Mouse (Mus musculus) intestine, embryonic 16.5 days (tissue): Measurements from ENCODE around the gene Fstl4. TPM values are rescaled to one million over a fixed set of nuclear protein-coding genes. Genes with fewer than 3 reads are reported as not detected.

ENCODE experiments used
- ATAC-seq: fragments of 200-750 bp; cut with Nextera tagmentation; 2 replicates; pipeline ENCODE4 v1.8.0; 2017; ENCODE audit warnings: moderate TSS enrichment, moderate library complexity
- H3K27ac ChIP-seq: fragments of 300-500 bp; sonication (generic); 2 replicates; pipeline ENCODE4 v1.5.1; 2014; ENCODE audit warnings: mild to moderate bottlenecking, low read length
- H3K27me3 ChIP-seq: fragments of 300-500 bp; sonication (generic); replicated peaks from 2 replicates; pipeline ENCODE4 v1.6.1; 2014; ENCODE audit warnings: low read length, control low read depth, mixed read lengths; ENCODE audit not compliant: control insufficient read depth, insufficient read depth
- H3K36me3 ChIP-seq: fragments of 300-500 bp; sonication (generic); 2 replicates; pipeline ENCODE4 v1.6.1; 2014; ENCODE audit warnings: low read length, control low read depth; ENCODE audit not compliant: control insufficient read depth, insufficient read depth
- H3K4me1 ChIP-seq: fragments of 300-500 bp; sonication (generic); 2 replicates; pipeline ENCODE4 v1.6.1; 2014; ENCODE audit warnings: low read length, control low read depth, mixed read lengths; ENCODE audit not compliant: control insufficient read depth, insufficient read depth
- H3K4me2 ChIP-seq: fragments of 300-500 bp; sonication (generic); 2 replicates; pipeline ENCODE4 v1.6.1; 2014; ENCODE audit warnings: low read depth, low read length, control low read depth
- H3K4me3 ChIP-seq: fragments of 300-500 bp; sonication (generic); 2 replicates; pipeline ENCODE4 v1.5.1; 2014; ENCODE audit warnings: mild to moderate bottlenecking, low read length
- H3K9ac ChIP-seq: fragments of 300-500 bp; sonication (generic); 2 replicates; pipeline ENCODE4 v1.6.1; 2014; ENCODE audit warnings: low read depth, low read length
- H3K9me3 ChIP-seq: fragments of 300-500 bp; sonication (generic); 2 replicates; pipeline ENCODE4 v1.6.1; 2016; ENCODE audit warnings: low read length, control low read depth; ENCODE audit not compliant: control insufficient read depth
- WGBS: fragments of 180-500 bp; shearing (Covaris S2); extraction: QIAGEN DNeasy Blood & Tissue Kit; methylation state at CpG from one replicate; pipeline ENCODE4 v1.1.7; 2014; 5-methylcytosine and 5-hydroxymethylcytosine counted together
- polyA plus RNA-seq: library from polyadenylated mRNA; unstranded; fragments of >200 nt; fragmentation: Nextera tagmentation; extraction: Ambion mirVana; gene quantifications from 2 replicates; pipeline ENCODE4 v1.2.1, GENCODE M21; 2015

Fstl4 gene
- polyA plus RNA-seq, 1 experiment from 2014 or later = 6.1 TPM

GRCm38 (mm10) chr11:53137381-53137780 is 372.9 kb downstream of the Fstl4 start:
- H3K9me3 ChIP-seq = no peaks in the 10 kb centered on the region
- H3K36me3 ChIP-seq = no peaks in the 10 kb centered on the region
- H3K9ac ChIP-seq = no peak overlapping the region
- 68% methylated on average over 8 of the region's 8 CpGs for WGBS
- no peak overlapping the region for H3K27ac ChIP-seq
- no peak overlapping the region for H3K4me3 ChIP-seq
- no peak for ATAC-seq
- H3K4me1 ChIP-seq = peaks cover 8% of the 10 kb centered on the region; the same call in 1 of the 2 replicates
- H3K27me3 ChIP-seq = no peaks in the 10 kb centered on the region
- no peak overlapping the region for H3K4me2 ChIP-seq

GRCm38 (mm10) chr11:53138212-53138611 is 373.8 kb downstream of the Fstl4 start:
- ATAC-seq = no peak
- Histone ChIP-seq H3K9me3 (no peaks in the 10 kb centered on the region), H3K27me3 (no peaks in the 10 kb centered on the region), H3K4me1 (peaks cover 4% of the 10 kb centered on the region; the same call in 1 of the 2 replicates), H3K27ac (no peak overlapping the region), H3K9ac (no peak overlapping the region), H3K4me3 (no peak overlapping the region), H3K36me3 (no peaks in the 10 kb centered on the region), H3K4me2 (no peak overlapping the region)
- 82% methylated on average over 6 of the region's 6 CpGs for WGBS

GRCm38 (mm10) chr11:53139666-53140065 is 375.2 kb downstream of the Fstl4 start:
- WGBS = 85% methylated on average over 3 of the region's 3 CpGs
- peak; percentile 29 for ATAC-seq
- no peak overlapping the region for H3K27ac ChIP-seq
- peaks cover 4% of the 10 kb centered on the region; the same call in 1 of the 2 replicates for H3K4me1 ChIP-seq
- no peak overlapping the region for H3K4me3 ChIP-seq
- H3K27me3 ChIP-seq = no peaks in the 10 kb centered on the region
- no peak overlapping the region for H3K9ac ChIP-seq
- H3K9me3 ChIP-seq = no peaks in the 10 kb centered on the region
- H3K36me3 ChIP-seq = no peaks in the 10 kb centered on the region
- no peak overlapping the region for H3K4me2 ChIP-seq

- no peaks in the 10 kb centered on the region for H3K27me3 ChIP-seq
- H3K4me1 ChIP-seq = peaks cover 4% of the 10 kb centered on the region; the same call in 1 of the 2 replicates
- WGBS = 72% methylated on average over 8 of the region's 8 CpGs
- H3K36me3 ChIP-seq = no peaks in the 10 kb centered on the region
- no peak overlapping the region for H3K9ac ChIP-seq
- ATAC-seq = peak; percentile 71
- H3K4me2 ChIP-seq = no peak overlapping the region
- no peaks in the 10 kb centered on the region for H3K9me3 ChIP-seq
- no peak overlapping the region for H3K4me3 ChIP-seq
- no peak overlapping the region for H3K27ac ChIP-seq
These were observed 375.8 kb downstream of the Fstl4 start for GRCm38 (mm10) chr11:53140196-53140595.

- WGBS = 68% methylated on average over 10 of the region's 10 CpGs
These were observed 376.4 kb downstream of the Fstl4 start for GRCm38 (mm10) chr11:53140722-53141400.

GRCm38 (mm10) chr11:53143522-53143921 is 379.1 kb downstream of the Fstl4 start:
- WGBS = 49% methylated on average over 5 of the region's 5 CpGs
- no peak overlapping the region for H3K27ac ChIP-seq
- H3K9ac ChIP-seq = no peak overlapping the region
- no peaks in the 10 kb centered on the region for H3K27me3 ChIP-seq
- H3K4me3 ChIP-seq = no peak overlapping the region
- peak; percentile 58 for ATAC-seq
- H3K4me2 ChIP-seq = no peak overlapping the region
- H3K4me1 ChIP-seq = peaks cover 4% of the 10 kb centered on the region; the same call in 1 of the 2 replicates
- no peaks in the 10 kb centered on the region for H3K36me3 ChIP-seq
- H3K9me3 ChIP-seq = no peaks in the 10 kb centered on the region

More at GRCm38 (mm10) chr11:53140722-53141400, 376.4 kb downstream of the Fstl4 start:
- no peak overlapping the region for H3K9ac ChIP-seq
- ATAC-seq = no peak
- no peak overlapping the region for H3K4me3 ChIP-seq
- no peaks in the 10 kb centered on the region for H3K9me3 ChIP-seq
- no peak overlapping the region for H3K27ac ChIP-seq
- H3K4me2 ChIP-seq = no peak overlapping the region
- peaks cover 4% of the 10 kb centered on the region; the same call in 1 of the 2 replicates for H3K4me1 ChIP-seq
- no peaks in the 10 kb centered on the region for H3K27me3 ChIP-seq
- no peaks in the 10 kb centered on the region for H3K36me3 ChIP-seq

- Histone ChIP-seq H3K4me3 (no peak overlapping the region), H3K4me2 (no peak overlapping the region), H3K27ac (no peak overlapping the region), H3K27me3 (no peaks in the 10 kb centered on the region), H3K9ac (no peak overlapping the region), H3K9me3 (no peaks in the 10 kb centered on the region), H3K36me3 (no peaks in the 10 kb centered on the region), H3K4me1 (peaks cover 4% of the 10 kb centered on the region; the same call in 1 of the 2 replicates)
- ATAC-seq = no peak
- WGBS = 72% methylated on average over 5 of the region's 5 CpGs
These were observed 380.1 kb downstream of the Fstl4 start for GRCm38 (mm10) chr11:53144506-53144905.

- H3K4me2 ChIP-seq = no peak overlapping the region
- WGBS = 40% methylated on average over 4 of the region's 4 CpGs
These were observed 381.9 kb downstream of the Fstl4 start for GRCm38 (mm10) chr11:53146290-53146689.

GRCm38 (mm10) chr11:53156463-53156862 is 392.0 kb downstream of the Fstl4 start:
- peaks cover 9% of the 10 kb centered on the region for H3K4me1 ChIP-seq
- WGBS = 74% methylated on average over 7 of the region's 7 CpGs
- ATAC-seq = no peak
- no peaks in the 10 kb centered on the region for H3K27me3 ChIP-seq
- no peaks in the 10 kb centered on the region for H3K9me3 ChIP-seq
- no peak overlapping the region for H3K4me3 ChIP-seq
- H3K27ac ChIP-seq = no peak overlapping the region
- H3K9ac ChIP-seq = no peak overlapping the region
- no peaks in the 10 kb centered on the region for H3K36me3 ChIP-seq
- no peak overlapping the region for H3K4me2 ChIP-seq

More at GRCm38 (mm10) chr11:53146290-53146689, 381.9 kb downstream of the Fstl4 start:
- no peak for ATAC-seq
- no peak overlapping the region for H3K4me3 ChIP-seq
- H3K9ac ChIP-seq = no peak overlapping the region
- no peaks in the 10 kb centered on the region for H3K9me3 ChIP-seq
- H3K36me3 ChIP-seq = no peaks in the 10 kb centered on the region
- peaks cover 4% of the 10 kb centered on the region; the same call in 1 of the 2 replicates for H3K4me1 ChIP-seq
- no peak overlapping the region for H3K27ac ChIP-seq
- H3K27me3 ChIP-seq = no peaks in the 10 kb centered on the region
